Mouse (Mus musculus) forebrain, postnatal 0 days (tissue): ENCODE measurements around the gene Mtf2. TPM values are rescaled to one million over a fixed set of nuclear protein-coding genes. Genes with fewer than 3 reads are reported as not detected.

Source experiments
- ATAC-seq: fragments of 200-750 bp; cut with Nextera tagmentation; 2 replicates; pipeline ENCODE4 v1.8.0; 2017; ENCODE audit warnings: mild to moderate bottlenecking, moderate library complexity
- DNase-seq: peaks from one replicate; pipeline ENCODE4 v3.0.0-alpha.2; 2015
- H3K27ac ChIP-seq: fragments of 300-500 bp; sonication (generic); 2 replicates; pipeline ENCODE4 v1.5.1; 2014; ENCODE audit warnings: low read depth, mild to moderate bottlenecking, antibody characterized with exemption, low read length, moderate library complexity, mixed read lengths
- H3K27me3 ChIP-seq: fragments of 300-500 bp; sonication (generic); 2 replicates; pipeline ENCODE4 v1.6.1; 2014; ENCODE audit warnings: mild to moderate bottlenecking, low read length, mixed read lengths; ENCODE audit not compliant: insufficient read depth
- H3K36me3 ChIP-seq: fragments of 300-500 bp; sonication (generic); 2 replicates; pipeline ENCODE4 v1.6.1; 2014; ENCODE audit warnings: mild to moderate bottlenecking, moderate library complexity; ENCODE audit not compliant: insufficient read depth
- H3K4me1 ChIP-seq: fragments of 300-500 bp; sonication (generic); 2 replicates; pipeline ENCODE4 v1.6.1; 2014; ENCODE audit warnings: antibody characterized with exemption; ENCODE audit not compliant: insufficient read depth
- H3K4me2 ChIP-seq: fragments of 300-500 bp; sonication (generic); 2 replicates; pipeline ENCODE4 v1.6.1; 2014; ENCODE audit warnings: low read depth, mild to moderate bottlenecking, moderate library complexity
- H3K4me3 ChIP-seq: fragments of 300-500 bp; sonication (generic); 2 replicates; pipeline ENCODE4 v1.5.1; 2014; ENCODE audit warnings: low read depth, low read length, mixed read lengths
- H3K9ac ChIP-seq: fragments of 300-500 bp; sonication (generic); 2 replicates; pipeline ENCODE4 v1.6.1; 2014; ENCODE audit warnings: mild to moderate bottlenecking
- H3K9me3 ChIP-seq: fragments of 300-500 bp; sonication (generic); 2 replicates; pipeline ENCODE4 v1.6.1; 2016; ENCODE audit warnings: low read length
- CTCF ChIP-seq: sonication (generic); IDR thresholded peaks from 2 replicates; pipeline ENCODE4 v1.5.1; 2016; ENCODE audit warnings: antibody characterized with exemption, control low read depth, low read depth
- WGBS: fragments of 180-500 bp; shearing (Covaris S2); extraction: QIAGEN DNeasy Blood & Tissue Kit; methylation state at CpG from one replicate; pipeline ENCODE4 v1.1.7; 2014; 5-methylcytosine and 5-hydroxymethylcytosine counted together
- polyA plus RNA-seq: library from polyadenylated mRNA; unstranded; fragments of >200 nt; fragmentation: Nextera tagmentation; extraction: Ambion mirVana; gene quantifications from 2 replicates; pipeline ENCODE4 v1.2.1, GENCODE M21; 2015
- total RNA-seq: library from RNA; depleted of rRNA; stranded (reverse); fragments of >200 nt; gene quantifications from 2 replicates; pipeline ENCODE4 v1.2.3, GENCODE M21; 2014

Gene Mtf2
- total and polyA plus RNA-seq, 2 experiments from 2014 or later = 61.9 to 96.2 TPM

DNA sequence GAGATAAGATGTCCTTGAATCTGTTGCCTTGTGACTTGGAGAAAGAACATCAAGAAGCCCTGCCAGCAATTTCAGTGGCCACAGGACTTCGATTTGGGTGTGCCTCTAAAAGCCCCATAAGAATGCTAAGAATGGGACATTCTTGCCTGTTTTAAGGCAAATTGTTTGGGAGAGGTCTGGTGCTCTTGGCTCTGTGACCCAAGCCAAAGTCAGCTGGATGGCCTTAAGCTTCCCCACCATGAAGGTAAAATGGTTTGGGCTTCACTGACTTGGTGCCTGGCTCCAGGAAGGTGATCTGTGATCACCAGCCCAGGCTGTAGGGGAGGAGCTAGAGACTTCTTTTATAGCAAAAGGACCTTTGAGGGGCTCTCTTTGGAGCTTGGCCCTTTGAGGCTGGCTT, 13.3 kb upstream of the Mtf2 start:
- Histone ChIP-seq H3K27me3 (no peaks in the 10 kb centered on the region), H3K9ac (no peak overlapping the region), H3K27ac (no peak overlapping the region), H3K9me3 (no peaks in the 10 kb centered on the region), H3K36me3 (no peaks in the 10 kb centered on the region), H3K4me2 (no peak overlapping the region), H3K4me3 (no peak overlapping the region), H3K4me1 (no peaks in the 10 kb centered on the region)
- ATAC-seq (no peak), DNase-seq (no peak)
- TF ChIP-seq CTCF = no peak
- WGBS = 76% methylated on average over 1 of the region's 1 CpGs

- DNase-seq (no peak), ATAC-seq (no peak)
- no peaks in the 10 kb centered on the region for H3K9me3 ChIP-seq
- 91% methylated on average over 6 of the region's 6 CpGs for WGBS
- H3K9ac ChIP-seq = no peak overlapping the region
- H3K4me1 ChIP-seq = no peaks in the 10 kb centered on the region
- no peak for TF ChIP-seq CTCF
- H3K36me3 ChIP-seq = no peaks in the 10 kb centered on the region
- no peak overlapping the region for H3K27ac ChIP-seq
- no peak overlapping the region for H3K4me2 ChIP-seq
- H3K27me3 ChIP-seq = no peaks in the 10 kb centered on the region
- no peak overlapping the region for H3K4me3 ChIP-seq
Observed at GRCm38 (mm10) chr5:108053566-108053965, 11.9 kb upstream of the Mtf2 start.

DNA sequence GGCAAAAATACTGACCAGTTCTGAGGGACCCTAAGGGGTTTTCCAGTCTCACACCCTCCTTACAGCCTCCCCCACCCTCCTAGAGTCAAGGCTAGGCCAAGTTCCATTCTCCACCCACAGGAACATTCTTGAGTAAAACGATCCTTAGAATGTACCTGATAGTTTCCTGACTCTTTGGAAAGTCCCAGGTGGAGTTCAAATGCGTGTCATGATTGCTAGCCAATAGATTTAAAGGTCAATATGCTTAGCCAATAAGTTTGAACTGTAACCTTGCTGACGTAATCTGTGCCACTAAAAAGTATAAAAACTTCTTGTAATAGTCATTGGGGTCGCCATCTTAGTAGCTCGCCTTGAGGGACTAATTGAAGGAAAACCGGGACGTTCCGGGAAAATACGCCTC, 5.1 kb upstream of the Mtf2 start:
- Histone ChIP-seq H3K36me3 (no peaks in the 10 kb centered on the region), H3K4me3 (no peak overlapping the region), H3K27me3 (no peaks in the 10 kb centered on the region), H3K27ac (no peak overlapping the region), H3K4me2 (no peak overlapping the region), H3K9me3 (no peaks in the 10 kb centered on the region), H3K4me1 (no peaks in the 10 kb centered on the region), H3K9ac (no peak overlapping the region)
- ATAC-seq (no peak), DNase-seq (no peak)
- no peak for TF ChIP-seq CTCF
- 96% methylated on average over 9 of the region's 9 CpGs for WGBS

- TF ChIP-seq CTCF = no peak
- H3K4me3 ChIP-seq = no peak overlapping the region
- H3K9ac ChIP-seq = no peak overlapping the region
- no peak for ATAC-seq
- DNase-seq = no peak
- no peak overlapping the region for H3K27ac ChIP-seq
- no peaks in the 10 kb centered on the region for H3K9me3 ChIP-seq
- H3K36me3 ChIP-seq = peaks cover 15% of the 10 kb centered on the region
- no peaks in the 10 kb centered on the region for H3K27me3 ChIP-seq
- H3K4me2 ChIP-seq = no peak overlapping the region
- H3K4me1 ChIP-seq = peaks cover 8% of the 10 kb centered on the region; the same call in 1 of the 2 replicates
- WGBS = 100% methylated on average over 1 of the region's 1 CpGs
Observed at GRCm38 (mm10) chr5:108072301-108072700, 6.8 kb downstream of the Mtf2 start.

DNA sequence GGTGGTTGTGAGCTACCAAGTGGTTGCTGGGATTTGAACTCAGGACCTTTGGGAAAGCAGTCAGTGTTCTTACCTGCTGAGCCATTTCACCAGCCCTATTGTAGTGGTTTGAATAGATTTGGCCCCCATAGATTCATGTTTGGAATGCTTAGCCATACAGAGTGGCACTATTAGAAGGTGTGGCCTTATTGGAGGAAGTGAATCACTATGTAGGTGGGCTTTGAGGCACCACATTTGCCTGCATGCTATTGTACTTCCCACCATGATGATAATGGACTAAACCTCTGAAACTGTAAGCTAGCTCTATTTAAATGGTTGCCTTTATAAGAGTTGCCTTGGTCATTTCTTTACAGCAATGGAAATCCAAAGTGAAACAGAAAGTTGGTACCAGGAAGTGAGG, 10.8 kb downstream of the Mtf2 start:
- no peak for ATAC-seq
- no peaks in the 10 kb centered on the region for H3K4me1 ChIP-seq
- peaks cover 11% of the 10 kb centered on the region for H3K36me3 ChIP-seq
- no peak overlapping the region for H3K4me3 ChIP-seq
- no peaks in the 10 kb centered on the region for H3K27me3 ChIP-seq
- H3K9me3 ChIP-seq = no peaks in the 10 kb centered on the region
- no peak for DNase-seq
- no peak overlapping the region for H3K9ac ChIP-seq
- H3K27ac ChIP-seq = no peak overlapping the region
- H3K4me2 ChIP-seq = no peak overlapping the region
- no peak for TF ChIP-seq CTCF

DNA sequence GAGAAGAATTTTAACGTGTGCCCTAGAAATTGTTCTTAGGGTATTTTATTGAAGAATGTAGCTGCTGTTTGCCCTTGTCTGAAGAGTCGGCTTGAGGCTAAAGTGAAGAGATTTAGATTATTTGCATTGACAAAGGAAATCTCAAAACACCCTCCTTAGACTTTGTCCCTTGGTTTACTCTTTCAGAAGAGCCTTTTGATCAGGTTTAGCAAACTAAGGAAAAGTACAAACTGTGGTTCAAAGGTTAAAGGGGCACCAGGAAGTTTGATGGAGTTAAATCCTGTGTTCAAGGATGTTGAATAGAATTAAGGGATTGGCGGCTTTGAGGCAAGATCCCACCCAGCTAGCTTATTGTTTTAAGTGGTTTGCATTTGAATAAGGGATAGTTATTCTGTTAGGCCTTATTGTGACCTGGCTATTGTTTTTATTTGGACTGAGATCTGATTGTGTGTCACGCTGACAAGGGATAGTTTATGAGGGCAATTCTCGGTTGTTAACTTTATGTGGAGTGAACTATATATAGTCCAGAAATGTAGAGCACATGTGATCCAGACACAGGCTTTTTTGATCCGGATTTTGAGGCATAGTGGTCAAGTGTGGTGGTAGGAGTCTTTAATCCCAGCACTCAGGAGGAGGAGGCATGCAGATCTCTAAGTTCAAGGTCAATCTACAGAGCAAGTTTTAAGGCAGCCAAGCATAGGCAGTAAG, 11.5 kb downstream of the Mtf2 start:
- ATAC-seq = no peak
- TF ChIP-seq CTCF = no peak
- Histone ChIP-seq H3K4me2 (no peak overlapping the region), H3K4me1 (no peaks in the 10 kb centered on the region), H3K9me3 (no peaks in the 10 kb centered on the region), H3K27ac (no peak overlapping the region), H3K36me3 (peaks cover 11% of the 10 kb centered on the region), H3K4me3 (no peak overlapping the region), H3K27me3 (no peaks in the 10 kb centered on the region), H3K9ac (no peak overlapping the region)
- DNase-seq = no peak
- WGBS = 39% methylated on average over 6 of the region's 6 CpGs

GRCm38 (mm10) chr5:108079603-108080002, 14.1 kb downstream of the Mtf2 start:
- ATAC-seq = no peak
- H3K4me2 ChIP-seq = no peak overlapping the region
- no peaks in the 10 kb centered on the region for H3K9me3 ChIP-seq
- H3K36me3 ChIP-seq = peaks cover 3% of the 10 kb centered on the region; the same call in 1 of the 2 replicates
- DNase-seq = no peak
- no peaks in the 10 kb centered on the region for H3K4me1 ChIP-seq
- TF ChIP-seq CTCF = no peak
- H3K4me3 ChIP-seq = no peak overlapping the region
- H3K9ac ChIP-seq = no peak overlapping the region
- H3K27ac ChIP-seq = no peak overlapping the region
- no peaks in the 10 kb centered on the region for H3K27me3 ChIP-seq
